Mouse (Mus musculus) right cerebral cortex, adult 18-20 months (tissue): ENCODE measurements at regions not wholly inside any gene's neighbourhood (a gene's known extent, or its start where the extent isn't known, plus 50 kb on each side); places are given as distances from the start of the nearest gene placed in this dataset.
A peak's percentile ranks its signal among the peaks of the same experiment; 100 is the strongest.

Experiments used
- DNase-seq: peaks from one replicate; pipeline ENCODE4 v3.0.0; 2022; ENCODE audit warnings: mixed read lengths

- DNase-seq = peak; percentile 29
These were observed 385.1 kb upstream of the Mon1b start for GRCm38 (mm10) chr8:113250264-113250663.

- peak; percentile 46 for DNase-seq
These were observed 381.3 kb upstream of the Mon1b start for GRCm38 (mm10) chr8:113254076-113254475.

GRCm38 (mm10) chr8:113259477-113259876, 375.9 kb upstream of the Mon1b start:
- no peak for DNase-seq

DNA sequence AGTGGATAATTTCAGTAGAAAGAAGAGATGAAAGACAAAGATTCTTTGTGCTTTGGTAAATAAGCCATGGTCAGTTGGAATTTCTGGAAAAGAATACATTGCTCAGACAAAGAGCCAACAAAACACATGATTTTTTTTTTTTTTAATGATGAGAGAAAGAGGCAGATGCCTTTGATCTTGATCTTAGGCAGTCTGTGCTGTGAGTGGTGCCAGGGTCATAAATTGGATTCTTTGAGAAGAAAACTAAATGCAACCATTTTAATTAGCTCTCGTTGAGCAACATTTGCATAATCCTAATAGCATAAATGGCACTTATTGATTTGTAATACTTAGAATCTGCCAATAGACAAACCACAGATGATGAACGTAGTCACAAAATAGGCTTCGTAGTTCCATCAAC, 372.1 kb upstream of the Mon1b start:
- no peak for DNase-seq

DNA sequence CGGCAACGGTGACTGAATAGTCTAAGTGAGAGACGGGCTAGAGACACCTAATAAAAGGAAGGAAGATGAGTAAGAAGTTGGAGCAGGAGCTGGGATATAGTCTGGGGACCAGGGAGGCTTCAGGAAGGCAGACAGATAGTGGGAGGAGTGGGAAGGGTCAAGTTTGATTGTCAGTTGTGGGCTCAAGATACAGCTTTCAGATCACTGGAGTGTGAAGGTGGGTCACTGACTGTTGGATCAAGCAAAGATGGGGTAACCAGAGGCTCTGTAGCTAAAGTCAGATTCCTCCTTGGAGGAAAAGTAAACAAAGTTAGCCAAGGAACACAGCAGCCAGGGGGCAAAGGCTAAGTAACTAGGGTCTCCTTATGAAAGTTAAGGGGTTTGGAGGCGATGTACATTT, 364.1 kb upstream of the Mon1b start:
- DNase-seq = no peak

GRCm38 (mm10) chr8:113300273-113300843, 335.0 kb upstream of the Mon1b start:
- no peak for DNase-seq

DNA sequence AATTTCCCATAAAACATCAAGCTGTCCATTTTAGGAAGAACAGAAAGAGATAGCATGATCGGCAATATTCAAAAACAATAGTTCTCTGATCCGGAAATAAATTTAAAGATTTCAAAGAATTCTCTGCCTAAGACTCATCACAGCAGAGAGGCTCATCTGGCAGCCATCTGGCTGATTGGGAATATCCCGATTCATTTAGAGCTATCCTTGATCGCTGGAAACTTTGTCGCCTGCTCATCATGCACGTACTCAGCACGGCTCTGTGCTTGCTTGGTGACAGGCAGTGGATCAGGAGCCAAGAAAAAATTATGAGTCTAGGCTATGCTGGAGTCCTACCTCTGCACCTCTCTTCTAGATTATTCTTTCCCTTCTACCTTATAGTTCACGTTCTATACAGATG, 332.0 kb upstream of the Mon1b start:
- no peak for DNase-seq

- peak; percentile 5 for DNase-seq
These were observed 318.2 kb upstream of the Mon1b start for GRCm38 (mm10) chr8:113317169-113317568.

DNA sequence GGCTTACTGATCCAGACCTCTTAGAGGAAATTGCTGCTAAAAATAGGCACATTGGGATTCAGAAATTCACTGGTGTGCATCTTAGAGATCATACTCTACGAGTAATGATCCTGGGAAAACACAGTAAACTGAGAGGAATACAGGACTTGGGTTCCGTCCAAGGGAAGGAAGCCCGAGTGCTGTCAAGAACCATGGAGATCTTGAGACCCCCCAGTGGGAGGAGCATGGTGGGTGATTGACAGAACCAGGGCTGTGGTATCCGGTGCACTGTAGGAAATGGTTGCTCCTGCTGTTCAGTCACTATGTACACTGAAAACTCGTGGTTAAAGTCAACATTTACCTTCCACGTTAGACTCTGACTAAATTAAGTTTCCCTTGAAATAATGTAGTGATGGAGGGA, 303.8 kb upstream of the Mon1b start:
- DNase-seq = no peak

- no peak for DNase-seq
These were observed 294.1 kb upstream of the Mon1b start for GRCm38 (mm10) chr8:113341306-113341705.

DNA sequence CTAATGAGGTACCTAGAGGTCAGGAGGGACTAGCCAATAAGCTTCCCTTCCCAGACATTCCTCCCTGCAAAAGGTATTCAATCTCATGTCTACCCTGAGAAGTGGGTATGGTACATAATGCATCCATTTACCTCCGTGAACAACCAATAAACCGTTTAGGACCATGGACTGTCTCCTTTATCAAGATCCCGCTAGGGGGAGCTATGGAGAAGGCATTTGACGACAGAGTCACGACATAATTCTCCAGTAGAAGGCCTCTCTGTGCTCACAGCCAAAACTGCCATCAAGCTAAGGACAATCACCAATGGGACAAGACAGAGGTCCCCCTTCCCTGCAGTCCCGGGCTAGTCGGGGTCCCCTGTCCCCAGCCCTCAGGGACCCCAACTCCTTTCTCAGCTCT, 273.5 kb upstream of the Mon1b start:
- DNase-seq = no peak

- no peak for DNase-seq
These were observed 271.2 kb upstream of the Mon1b start for GRCm38 (mm10) chr8:113364181-113364580.

- DNase-seq = no peak
These were observed 251.9 kb upstream of the Mon1b start for GRCm38 (mm10) chr8:113383517-113383916.

DNA sequence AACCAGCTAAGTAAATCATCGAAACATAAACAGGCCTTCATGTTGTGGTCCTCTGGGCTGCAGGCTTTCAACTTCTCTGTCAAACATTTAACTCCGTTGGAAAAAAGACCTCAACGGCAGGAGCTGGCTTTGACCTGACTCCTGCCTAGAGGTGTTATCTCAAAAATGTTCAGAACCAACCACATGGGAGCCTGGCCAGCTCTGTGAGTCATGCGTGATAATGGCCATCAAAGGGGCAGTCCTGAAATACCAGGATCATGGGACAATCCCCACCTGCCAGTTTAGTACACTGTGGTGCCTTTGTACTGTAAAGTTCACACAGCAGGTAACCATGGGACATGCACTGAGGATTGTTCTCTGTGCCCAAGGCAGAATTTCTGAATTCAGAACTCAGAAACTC, 251.4 kb upstream of the Mon1b start:
- DNase-seq = no peak

GRCm38 (mm10) chr8:113389504-113389903, 245.9 kb upstream of the Mon1b start:
- no peak for DNase-seq

DNA sequence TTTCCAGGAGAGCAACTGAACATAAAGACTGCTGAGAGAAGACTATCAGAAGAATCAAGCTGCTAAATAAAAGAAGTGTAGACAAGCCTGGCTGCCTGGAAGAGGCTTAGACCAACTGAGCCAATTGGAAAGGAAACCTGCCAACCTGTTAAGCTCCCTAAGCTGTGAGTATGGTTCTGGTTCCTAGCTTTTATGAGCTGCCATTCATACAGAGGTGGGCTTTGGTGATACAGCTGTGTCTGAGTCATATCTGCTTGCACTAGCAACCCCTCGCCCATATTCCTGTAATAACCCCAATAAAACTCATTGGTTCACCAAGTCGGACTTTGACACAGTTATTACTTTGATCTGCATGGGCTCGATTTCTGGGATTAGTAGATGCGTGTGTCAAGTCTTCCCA, 245.3 kb upstream of the Mon1b start:
- no peak for DNase-seq

DNA sequence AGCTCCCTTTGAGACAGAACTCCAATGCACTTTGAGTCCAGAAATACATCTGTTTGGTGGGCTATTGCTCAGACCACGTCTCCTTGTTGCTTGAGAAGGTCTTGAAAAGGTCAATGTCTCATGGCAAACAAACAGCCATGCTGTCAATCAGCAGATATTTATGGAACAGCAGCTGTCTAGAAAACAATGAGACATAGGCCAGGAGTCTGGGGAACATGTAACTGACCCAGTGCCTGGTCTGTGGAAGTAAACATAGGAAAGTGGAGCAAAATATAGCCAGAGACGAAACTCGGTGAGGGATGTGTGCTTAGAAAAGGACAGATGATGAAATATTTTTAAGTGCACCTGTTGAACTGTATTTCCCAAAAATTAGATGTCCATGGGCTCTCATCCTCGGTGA, 241.1 kb upstream of the Mon1b start:
- no peak for DNase-seq

DNA sequence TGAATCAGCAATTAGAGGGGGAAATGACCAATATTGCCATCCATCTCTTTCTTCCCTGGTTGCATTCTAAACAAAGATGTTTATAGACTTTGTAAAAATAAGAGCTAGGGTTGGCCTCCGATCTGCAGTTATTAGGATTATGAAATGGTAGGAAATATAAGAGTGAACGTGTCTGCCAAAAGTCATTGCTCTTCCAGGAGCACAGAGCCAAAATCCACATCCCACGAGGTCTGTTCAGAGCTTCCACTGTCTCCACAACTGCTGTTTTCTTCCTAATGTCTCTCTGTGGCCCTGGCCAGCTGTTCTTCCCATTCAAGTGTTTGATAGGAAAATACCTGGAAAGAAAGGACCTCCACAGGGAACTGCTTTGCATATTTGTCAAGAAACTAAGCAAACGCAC, 230.2 kb upstream of the Mon1b start:
- DNase-seq = no peak

DNA sequence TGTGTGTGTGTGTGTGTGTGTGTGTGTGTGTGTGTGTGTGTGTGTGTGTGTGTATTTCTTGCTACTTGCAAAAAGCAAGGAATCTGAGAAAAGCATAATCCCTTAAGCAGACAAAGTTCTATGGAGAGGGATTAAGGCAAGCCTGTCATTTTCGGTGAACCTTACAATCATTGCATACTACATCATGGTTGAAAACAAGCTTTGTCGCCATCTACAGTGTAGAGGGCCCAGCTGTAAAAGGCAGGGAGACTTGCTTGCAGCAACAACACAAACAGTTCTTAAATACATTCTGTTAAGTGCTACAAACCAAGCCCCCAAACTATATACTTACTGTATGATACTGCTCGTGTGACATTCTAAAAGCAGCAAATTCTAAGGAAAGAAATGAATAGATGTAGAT, 216.0 kb upstream of the Mon1b start:
- DNase-seq = no peak

DNA sequence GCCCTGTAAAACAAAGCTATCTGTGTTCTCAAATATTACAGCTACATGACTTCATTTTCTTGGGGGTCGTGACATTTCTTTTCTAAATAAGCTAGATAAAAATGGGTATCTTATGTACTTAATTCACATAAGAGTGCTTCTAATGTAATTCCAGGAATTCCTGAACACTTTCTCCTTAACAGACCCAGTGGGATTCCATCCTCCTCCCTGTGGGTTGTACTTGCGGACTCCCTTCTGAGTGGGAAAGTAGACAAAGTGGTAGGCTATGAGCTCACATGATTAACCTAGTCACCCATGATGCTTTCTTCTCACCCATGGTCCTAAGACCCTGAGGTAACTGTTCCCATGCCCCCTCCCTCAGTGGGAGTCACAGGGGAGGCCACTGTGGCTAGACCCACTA, 212.7 kb upstream of the Mon1b start:
- no peak for DNase-seq

DNA sequence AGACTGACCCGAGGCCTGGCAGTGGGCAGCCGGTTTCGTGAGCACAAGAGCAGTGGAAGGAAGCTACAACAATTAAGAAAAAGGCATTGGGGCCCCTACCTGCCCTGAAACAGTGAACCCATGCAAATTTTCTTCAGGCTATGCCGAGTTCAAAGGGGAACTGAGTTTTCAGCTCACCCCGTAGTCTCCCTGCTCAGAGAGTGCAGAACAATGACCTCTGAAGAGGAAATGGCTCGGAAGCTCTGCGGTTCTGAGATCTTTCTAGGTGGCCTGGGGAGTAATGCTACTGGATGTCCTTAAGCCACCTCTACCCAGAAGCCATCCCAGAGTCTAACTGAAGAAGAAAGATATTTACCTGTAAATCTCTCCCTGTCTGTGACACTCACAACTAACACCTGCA, 196.3 kb upstream of the Mon1b start:
- no peak for DNase-seq

DNA sequence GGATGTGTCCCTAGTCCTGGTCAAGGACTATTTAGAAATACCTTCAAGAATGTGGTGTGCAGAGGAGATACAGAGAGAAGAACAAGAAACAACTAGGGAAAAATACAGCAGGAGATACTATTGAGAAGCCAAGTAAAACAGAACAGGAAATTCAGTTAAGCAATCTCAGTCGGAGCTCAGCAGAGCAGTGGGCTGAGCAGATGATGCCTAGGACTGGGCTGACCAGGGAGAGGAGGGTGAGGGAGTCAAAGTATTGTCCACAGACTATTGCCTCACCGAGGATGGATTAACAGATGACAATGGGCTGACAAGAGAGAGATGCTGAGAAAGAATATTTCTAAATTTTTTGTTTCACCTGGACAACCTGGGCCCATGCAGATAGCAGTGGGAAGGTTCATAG, 181.4 kb upstream of the Mon1b start:
- DNase-seq = no peak

- DNase-seq = no peak
These were observed 170.8 kb upstream of the Mon1b start for GRCm38 (mm10) chr8:113464625-113465024.

- peak; percentile 24 for DNase-seq
These were observed 170.2 kb upstream of the Mon1b start for GRCm38 (mm10) chr8:113465156-113465555.

GRCm38 (mm10) chr8:113466683-113467082, 168.7 kb upstream of the Mon1b start:
- DNase-seq = no peak
